Mouse (Mus musculus) bone marrow macrophage, adult 2 months (primary cell): Measurements from ENCODE around the gene Sox5.

Experiments used
- CTCF ChIP-seq: IDR thresholded peaks from 2 replicates; pipeline ENCODE4 v1.5.1; 2012; ENCODE audit warnings: low read depth, mild to moderate bottlenecking, low read length, moderate library complexity
- POLR2A ChIP-seq: IDR thresholded peaks from 2 replicates; pipeline ENCODE4 v1.6.1; 2012; ENCODE audit warnings: mild to moderate bottlenecking, low read depth, low read length, borderline replicate concordance

GRCm38 (mm10) chr6:144082297-144082696, 699.5 kb downstream of the Sox5 start:
- TF ChIP-seq CTCF (no peak), POLR2A (no peak)
